Mouse (Mus musculus) heart, embryonic 13.5 days (tissue): ENCODE data around the gene Drap1. TPM values are rescaled to one million over a fixed set of nuclear protein-coding genes. Genes with fewer than 3 reads are reported as not detected.

ENCODE experiments used
- ATAC-seq: fragments of 200-750 bp; cut with Nextera tagmentation; 2 replicates; pipeline ENCODE4 v1.8.0; 2017; ENCODE audit warnings: moderate TSS enrichment; ENCODE audit not compliant: insufficient number of reproducible peaks, low FRiP score, low TSS enrichment; ENCODE audit errors: extremely low read depth
- H3K27ac ChIP-seq: fragments of 300-500 bp; sonication (generic); replicated peaks from 2 replicates; pipeline ENCODE4 v1.5.1; 2015; ENCODE audit warnings: moderate library complexity, mild to moderate bottlenecking, inconsistent platforms
- H3K27me3 ChIP-seq: fragments of 300-500 bp; sonication (generic); replicated peaks from 2 replicates; pipeline ENCODE4 v1.6.1; 2015; ENCODE audit warnings: mild to moderate bottlenecking, inconsistent platforms
- H3K36me3 ChIP-seq: fragments of 300-500 bp; sonication (generic); 2 replicates; pipeline ENCODE4 v1.6.1; 2015; ENCODE audit warnings: mild to moderate bottlenecking, inconsistent platforms
- H3K4me1 ChIP-seq: fragments of 300-500 bp; sonication (generic); 2 replicates; pipeline ENCODE4 v1.6.1; 2015; ENCODE audit warnings: inconsistent platforms
- H3K4me2 ChIP-seq: fragments of 300-500 bp; sonication (generic); 2 replicates; pipeline ENCODE4 v1.6.1; 2015; ENCODE audit warnings: inconsistent platforms, mild to moderate bottlenecking, moderate library complexity
- H3K4me3 ChIP-seq: fragments of 300-500 bp; sonication (generic); 2 replicates; pipeline ENCODE4 v1.5.1; 2015; ENCODE audit warnings: moderate library complexity, mild to moderate bottlenecking, inconsistent platforms
- H3K9ac ChIP-seq: fragments of 300-500 bp; sonication (generic); 2 replicates; pipeline ENCODE4 v1.6.1; 2015; ENCODE audit warnings: inconsistent platforms, mild to moderate bottlenecking, moderate library complexity
- H3K9me3 ChIP-seq: fragments of 300-500 bp; sonication (generic); 2 replicates; pipeline ENCODE4 v1.6.1; 2016; ENCODE audit warnings: inconsistent platforms
- WGBS: fragments of 180-500 bp; shearing (Covaris S2); methylation state at CpG from one replicate; pipeline ENCODE4 v1.1.7; 2015; ENCODE audit warnings: mixed read lengths; 5-methylcytosine and 5-hydroxymethylcytosine counted together
- polyA plus RNA-seq: library from polyadenylated mRNA; unstranded; fragments of >200 nt; fragmentation: Nextera tagmentation; extraction: Ambion mirVana; gene quantifications from 2 replicates; pipeline ENCODE4 v1.2.1, GENCODE M21; 2015

The Drap1 gene
- polyA plus RNA-seq, 1 experiment from 2014 or later: 190 TPM

GRCm38 (mm10) chr19:5374177-5374576, 50.6 kb downstream of the Drap1 start:
- no peak overlapping the region for H3K27ac ChIP-seq
- H3K4me2 ChIP-seq: no peak overlapping the region
- peaks cover 87% of the 10 kb centered on the region for H3K36me3 ChIP-seq

More at GRCm38 (mm10) chr19:5374177-5374576, 50.6 kb downstream of the Drap1 start:
- no peak for ATAC-seq
- Histone ChIP-seq H3K4me1 (no peaks in the 10 kb centered on the region), H3K9ac (no peak overlapping the region), H3K9me3 (no peaks in the 10 kb centered on the region), H3K4me3 (no peak overlapping the region), H3K27me3 (no peaks in the 10 kb centered on the region)
- 59% methylated on average over 4 of the region's 4 CpGs for WGBS

Other genes with a start within 250 kb of the Drap1 start
- gene Pacs1, start 151.9 kb downstream of the Drap1 start, polyA plus RNA-seq: 17.7 and 18.6 TPM in 2 replicates
- 210 and 227 TPM in 2 replicates for gene Sf3b2, start 129.5 kb downstream of the Drap1 start, polyA plus RNA-seq
- gene Gal3st3, start 126.6 kb downstream of the Drap1 start, polyA plus RNA-seq: 4.5 and 5.9 TPM in 2 replicates
- gene Catsper1, start 89.2 kb downstream of the Drap1 start, polyA plus RNA-seq: not detected in 2 replicates
- 0.28 and 0.73 TPM in 2 replicates for gene Cst6, start 75.4 kb downstream of the Drap1 start, polyA plus RNA-seq
- gene Eif1ad, start 58.2 kb downstream of the Drap1 start, polyA plus RNA-seq: 40.5 and 43.7 TPM in 2 replicates
- gene Banf1, start 57.8 kb downstream of the Drap1 start, polyA plus RNA-seq: 399 and 477 TPM in 2 replicates
- gene Sart1, start 36.3 kb downstream of the Drap1 start, polyA plus RNA-seq: 40.7 and 41.9 TPM in 2 replicates
- 1.6 and 2.2 TPM in 2 replicates for gene Tsga10ip, start 22.5 kb downstream of the Drap1 start, polyA plus RNA-seq
- 38.3 and 40.9 TPM in 2 replicates for gene AI837181, start 165 bp upstream of the Drap1 start, polyA plus RNA-seq
- gene Fosl1, start 22.6 kb upstream of the Drap1 start, polyA plus RNA-seq: not detected in 2 replicates
- 7.6 and 8.1 TPM in 2 replicates for gene Ccdc85b, start 32.9 kb upstream of the Drap1 start, polyA plus RNA-seq
- gene Fibp, start 35.6 kb upstream of the Drap1 start, polyA plus RNA-seq: 87.4 and 93.1 TPM in 2 replicates
- 0.56 and 1.7 TPM in 2 replicates for gene Ctsw, start 43.5 kb upstream of the Drap1 start, polyA plus RNA-seq
- 74.0 and 80.7 TPM in 2 replicates for gene Efemp2, start 49.0 kb upstream of the Drap1 start, polyA plus RNA-seq
- gene Mus81, start 63.4 kb upstream of the Drap1 start, polyA plus RNA-seq: 36.8 and 38.9 TPM in 2 replicates
- gene Cfl1, start 65.5 kb upstream of the Drap1 start, polyA plus RNA-seq: 1,825 and 1,925 TPM in 2 replicates
- gene 1700020D05Rik, start 78.8 kb upstream of the Drap1 start, polyA plus RNA-seq: not detected in 2 replicates
- gene Snx32, start 85.6 kb upstream of the Drap1 start, polyA plus RNA-seq: 13.5 and 14.8 TPM in 2 replicates
- 0.07 and 0.13 TPM in 2 replicates for gene Ovol1, start 135.7 kb upstream of the Drap1 start, polyA plus RNA-seq
- 2.2 and 2.7 TPM in 2 replicates for gene Ap5b1, start 143.0 kb upstream of the Drap1 start, polyA plus RNA-seq
- 109 and 113 TPM in 2 replicates for gene Rnaseh2c, start 176.9 kb upstream of the Drap1 start, polyA plus RNA-seq
- 31.0 and 31.5 TPM in 2 replicates for gene Kat5, start 185.3 kb upstream of the Drap1 start, polyA plus RNA-seq
- gene Rela, start 212.5 kb upstream of the Drap1 start, polyA plus RNA-seq: 35.9 and 37.4 TPM in 2 replicates
- 21.9 and 23.2 TPM in 2 replicates for gene Sipa1, start 238.7 kb upstream of the Drap1 start, polyA plus RNA-seq